Mouse (Mus musculus) right cerebral cortex, postnatal 14 days (tissue): ENCODE data around the gene Lrrfip1.

ENCODE experiments used
- DNase-seq: peaks from one replicate; pipeline ENCODE4 v3.0.0; 2022

Lrrfip1 gene

DNA sequence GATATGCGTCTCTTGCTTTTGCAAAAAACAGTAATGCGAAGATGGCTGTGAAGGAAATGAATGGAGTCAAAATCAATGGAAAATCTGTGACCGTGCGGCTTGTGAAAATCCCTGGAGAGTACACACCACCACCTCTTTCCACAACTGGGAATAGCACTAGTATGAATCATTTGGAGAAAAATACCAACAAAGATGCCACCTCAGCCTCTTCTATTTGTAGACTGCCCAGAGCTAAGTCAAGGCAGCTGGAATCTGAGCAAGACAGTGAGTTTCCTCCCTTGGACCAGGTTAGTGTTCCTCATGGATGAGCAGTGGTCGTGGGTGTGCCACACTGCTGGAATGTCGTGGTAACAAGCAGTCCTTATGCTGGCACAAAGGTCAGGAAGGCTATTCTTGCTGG, 168.3 kb downstream of the Lrrfip1 start:
- no peak for DNase-seq

- DNase-seq: no peak
Observed at GRCm38 (mm10) chr1:91169157-91169556, 170.6 kb downstream of the Lrrfip1 start.

- no peak for DNase-seq
Observed at GRCm38 (mm10) chr1:91174796-91175195, 176.3 kb downstream of the Lrrfip1 start.

DNA sequence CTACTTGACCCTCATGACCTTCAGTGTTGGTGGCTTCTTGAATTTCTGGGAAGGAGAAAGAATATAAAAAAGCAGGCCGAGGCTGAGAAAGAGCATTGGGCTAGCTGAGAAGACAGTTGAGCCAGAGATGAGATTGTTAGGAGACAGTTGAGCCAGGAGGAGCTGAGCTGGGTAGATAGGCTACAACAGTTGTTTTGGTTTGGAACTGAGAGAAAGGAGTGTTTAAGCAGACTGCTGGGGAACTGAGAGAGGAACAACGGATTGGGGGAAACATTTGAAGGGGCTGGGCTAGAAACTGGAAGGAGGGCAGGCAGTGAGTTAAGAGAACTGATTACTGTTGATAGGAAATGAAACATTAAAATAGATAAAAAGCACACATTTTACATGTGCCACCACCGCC, 177.5 kb downstream of the Lrrfip1 start:
- no peak for DNase-seq

GRCm38 (mm10) chr1:91176871-91177270, 178.3 kb downstream of the Lrrfip1 start:
- DNase-seq: no peak
